Mouse (Mus musculus) kidney, postnatal 0 days (tissue): ENCODE results near the gene Smoc2. TPM values are rescaled to one million over a fixed set of nuclear protein-coding genes. Genes with fewer than 3 reads are reported as not detected.

ENCODE experiments used
- ATAC-seq: fragments of 200-750 bp; cut with Nextera tagmentation; replicated peaks from 2 replicates; pipeline ENCODE4 v1.8.0; 2017; ENCODE audit warnings: low read depth, moderate number of reproducible peaks, moderate TSS enrichment, moderate library complexity; ENCODE audit not compliant: low FRiP score
- DNase-seq: peaks from one replicate; pipeline ENCODE4 v3.0.0-alpha.2; 2016; ENCODE audit warnings: low spot score
- H3K27ac ChIP-seq: fragments of 300-500 bp; sonication (generic); 2 replicates; pipeline ENCODE4 v1.5.1; 2014; ENCODE audit warnings: mild to moderate bottlenecking
- H3K27me3 ChIP-seq: fragments of 300-500 bp; sonication (generic); 2 replicates; pipeline ENCODE4 v1.6.1; 2014; ENCODE audit warnings: low read length, mixed read lengths; ENCODE audit not compliant: insufficient read depth
- H3K36me3 ChIP-seq: fragments of 300-500 bp; sonication (generic); 2 replicates; pipeline ENCODE4 v1.6.1; 2014; ENCODE audit warnings: low read length, mixed read lengths; ENCODE audit not compliant: insufficient read depth
- H3K4me1 ChIP-seq: fragments of 300-500 bp; sonication (generic); replicated peaks from 2 replicates; pipeline ENCODE4 v1.6.1; 2014; ENCODE audit warnings: antibody characterized with exemption, low read length, mixed read lengths; ENCODE audit not compliant: insufficient read depth
- H3K4me2 ChIP-seq: fragments of 300-500 bp; sonication (generic); 2 replicates; pipeline ENCODE4 v1.6.1; 2014; ENCODE audit warnings: mild to moderate bottlenecking, low read length, moderate library complexity, mixed read lengths
- H3K4me3 ChIP-seq: fragments of 300-500 bp; sonication (generic); replicated peaks from 2 replicates; pipeline ENCODE4 v1.5.1; 2014; ENCODE audit warnings: low read depth, low read length
- H3K9ac ChIP-seq: fragments of 300-500 bp; sonication (generic); 2 replicates; pipeline ENCODE4 v1.6.1; 2014; ENCODE audit warnings: low read depth, low read length
- H3K9me3 ChIP-seq: fragments of 300-500 bp; sonication (generic); replicated peaks from 2 replicates; pipeline ENCODE4 v1.6.1; 2016; ENCODE audit warnings: low read length, inconsistent platforms, mixed read lengths
- CTCF ChIP-seq: IDR thresholded peaks from 2 replicates; pipeline ENCODE4 v1.5.1; 2016; ENCODE audit warnings: antibody characterized with exemption, low read depth, mild to moderate bottlenecking, moderate library complexity
- WGBS: fragments of 180-500 bp; shearing (Covaris S2); extraction: QIAGEN DNeasy Blood & Tissue Kit; methylation state at CpG from one replicate; pipeline ENCODE4 v1.1.7; 2014; 5-methylcytosine and 5-hydroxymethylcytosine counted together
- polyA plus RNA-seq: library from polyadenylated mRNA; unstranded; fragments of >200 nt; fragmentation: Nextera tagmentation; extraction: Ambion mirVana; gene quantifications from 2 replicates; pipeline ENCODE4 v1.2.1, GENCODE M21; 2015

Smoc2 gene
- polyA plus RNA-seq, 1 experiment from 2014 or later: 57.5 TPM

GRCm38 (mm10) chr17:14314308-14314707, 35.0 kb downstream of the Smoc2 start:
- H3K36me3 ChIP-seq: no peaks in the 10 kb centered on the region
- TF ChIP-seq CTCF: no peak
- no peaks in the 10 kb centered on the region for H3K4me1 ChIP-seq
- WGBS: 77% methylated on average over 1 of the region's 1 CpGs
- DNase-seq (peak; percentile 12), ATAC-seq (no peak)
- no peaks in the 10 kb centered on the region for H3K9me3 ChIP-seq
- H3K27me3 ChIP-seq: no peaks in the 10 kb centered on the region
- H3K9ac ChIP-seq: no peak overlapping the region
- H3K27ac ChIP-seq: no peak overlapping the region
- no peak overlapping the region for H3K4me2 ChIP-seq
- no peak overlapping the region for H3K4me3 ChIP-seq

DNA sequence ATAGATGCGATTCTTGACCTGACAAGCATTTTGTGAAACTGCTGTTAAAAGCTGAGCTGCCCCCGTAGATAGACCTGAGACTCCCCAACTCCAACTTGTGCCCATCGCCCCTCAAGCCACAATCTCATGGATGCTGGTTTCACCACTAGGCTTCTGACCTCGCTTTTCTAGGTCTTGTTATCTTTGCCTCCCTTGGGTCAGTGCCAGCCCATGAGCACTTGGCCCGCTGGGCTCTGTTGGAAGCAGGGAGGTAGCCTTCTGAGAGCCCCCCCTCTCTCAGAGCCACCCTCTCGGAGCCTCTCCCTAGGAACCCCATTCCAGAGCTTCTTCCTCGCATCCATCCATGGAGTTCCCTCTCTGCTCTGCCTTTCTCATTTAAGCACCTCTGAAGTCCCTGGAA, 37.2 kb downstream of the Smoc2 start:
- no peak overlapping the region for H3K9ac ChIP-seq
- DNase-seq (no peak), ATAC-seq (no peak)
- no peak overlapping the region for H3K4me3 ChIP-seq
- H3K4me1 ChIP-seq: no peaks in the 10 kb centered on the region
- TF ChIP-seq CTCF: no peak
- H3K9me3 ChIP-seq: no peaks in the 10 kb centered on the region
- H3K27ac ChIP-seq: no peak overlapping the region
- 81% methylated on average over 7 of the region's 7 CpGs for WGBS
- H3K27me3 ChIP-seq: no peaks in the 10 kb centered on the region
- H3K36me3 ChIP-seq: no peaks in the 10 kb centered on the region
- H3K4me2 ChIP-seq: no peak overlapping the region

DNA sequence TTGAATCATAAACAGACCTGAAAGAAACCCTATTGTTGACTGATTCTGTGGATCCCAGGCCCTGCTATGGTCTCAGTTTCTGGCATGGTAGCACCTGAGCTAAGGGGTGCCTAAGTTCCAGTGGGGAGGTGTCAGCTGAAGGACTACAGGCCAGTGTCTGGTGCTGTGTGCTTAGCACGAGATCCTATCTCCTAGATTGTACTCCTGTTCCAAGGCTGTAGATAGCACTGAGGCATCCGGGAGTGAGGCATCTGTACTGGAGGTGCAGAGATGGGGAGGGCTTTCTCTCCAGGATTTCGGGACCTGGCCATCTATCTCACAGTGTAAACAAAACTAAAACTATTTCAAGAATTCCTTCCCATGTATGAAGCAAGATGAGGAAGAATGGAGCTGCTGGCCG, 38.1 kb downstream of the Smoc2 start:
- ATAC-seq (no peak), DNase-seq (no peak)
- Histone ChIP-seq H3K27me3 (no peaks in the 10 kb centered on the region), H3K36me3 (no peaks in the 10 kb centered on the region), H3K4me2 (no peak overlapping the region), H3K4me1 (no peaks in the 10 kb centered on the region), H3K9ac (no peak overlapping the region), H3K27ac (no peak overlapping the region), H3K9me3 (no peaks in the 10 kb centered on the region), H3K4me3 (no peak overlapping the region)
- no peak for TF ChIP-seq CTCF
- 67% methylated on average over 4 of the region's 4 CpGs for WGBS

- Histone ChIP-seq H3K36me3 (no peaks in the 10 kb centered on the region), H3K9me3 (no peaks in the 10 kb centered on the region), H3K9ac (no peak overlapping the region), H3K4me1 (no peaks in the 10 kb centered on the region; the same call in 1 of the 2 replicates), H3K4me2 (no peak overlapping the region), H3K4me3 (no peak overlapping the region), H3K27ac (no peak overlapping the region), H3K27me3 (no peaks in the 10 kb centered on the region)
- WGBS: 60% methylated on average over 7 of the region's 7 CpGs
- no peak for ATAC-seq
- peak; percentile 68 for DNase-seq
- no peak for TF ChIP-seq CTCF
Observed at GRCm38 (mm10) chr17:14326156-14326555, 46.9 kb downstream of the Smoc2 start.

- Histone ChIP-seq H3K4me3 (no peak overlapping the region), H3K9ac (no peak overlapping the region), H3K9me3 (no peaks in the 10 kb centered on the region), H3K4me2 (no peak overlapping the region), H3K36me3 (no peaks in the 10 kb centered on the region), H3K4me1 (no peaks in the 10 kb centered on the region; the same call in 1 of the 2 replicates), H3K27ac (no peak overlapping the region), H3K27me3 (no peaks in the 10 kb centered on the region)
- ATAC-seq: no peak
- no peak for TF ChIP-seq CTCF
- WGBS: 83% methylated on average over 9 of the region's 9 CpGs
- DNase-seq: no peak
Observed at GRCm38 (mm10) chr17:14328037-14328436, 48.7 kb downstream of the Smoc2 start.

GRCm38 (mm10) chr17:14330498-14330897, 51.2 kb downstream of the Smoc2 start:
- no peak for ATAC-seq
- H3K4me3 ChIP-seq: no peak overlapping the region
- DNase-seq: no peak
- H3K27me3 ChIP-seq: no peaks in the 10 kb centered on the region
- H3K27ac ChIP-seq: no peak overlapping the region
- H3K4me1 ChIP-seq: no peaks in the 10 kb centered on the region
- no peaks in the 10 kb centered on the region for H3K36me3 ChIP-seq
- WGBS: 94% methylated on average over 7 of the region's 7 CpGs
- TF ChIP-seq CTCF: no peak
- H3K9ac ChIP-seq: no peak overlapping the region
- H3K4me2 ChIP-seq: no peak overlapping the region
- H3K9me3 ChIP-seq: no peaks in the 10 kb centered on the region

GRCm38 (mm10) chr17:14339932-14340557, 60.7 kb downstream of the Smoc2 start:
- Histone ChIP-seq H3K4me2 (no peak overlapping the region), H3K9me3 (no peaks in the 10 kb centered on the region), H3K27me3 (no peaks in the 10 kb centered on the region), H3K27ac (no peak overlapping the region), H3K4me3 (no peak overlapping the region), H3K9ac (no peak overlapping the region), H3K36me3 (no peaks in the 10 kb centered on the region), H3K4me1 (no peaks in the 10 kb centered on the region)
- DNase-seq: no peak
- no peak for TF ChIP-seq CTCF
- ATAC-seq: no peak
- whole genome bisulfite sequencing: 32% methylated on average over 5 of the region's 5 CpGs
